Mouse (Mus musculus): ENCODE measurements at regions not wholly inside any gene's neighbourhood (a gene's known extent, or its start where the extent isn't known, plus 50 kb on each side); places are given as distances from the start of the nearest gene placed in this dataset.

DNA sequence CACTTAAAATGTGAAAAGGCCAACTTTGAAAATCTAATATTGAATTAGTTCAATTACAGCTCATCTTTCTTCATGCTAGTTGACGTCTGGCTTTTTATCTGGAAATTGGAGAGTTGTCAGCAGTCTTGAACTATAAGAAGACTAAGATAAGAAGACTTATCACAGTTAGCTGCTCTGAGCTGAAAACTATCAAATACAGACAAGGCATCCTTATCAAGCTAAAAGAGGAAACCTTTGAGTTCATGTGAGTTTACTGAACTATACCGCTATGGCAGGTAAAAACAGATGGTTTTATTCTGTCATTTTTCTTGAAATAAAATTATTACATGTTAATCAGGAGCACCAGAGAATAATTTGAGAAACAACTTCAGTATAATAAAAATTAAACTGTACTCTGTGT lies 735.2 kb upstream of the Marcks start:
- no peak overlapping the region for H3K4me3 ChIP-seq (replicated peaks in 1 of 3; ENCODE audit: low read depth in 2 of 3, low read length in 2 of 3, poor library complexity in 1 of 3)
- H3K9ac ChIP-seq (ENCODE audit: insufficient read depth, low read depth) = no peak overlapping the region
- in situ Hi-C loops (cut with MboI; ENCODE audit: low pct_ligation_motif_present, low pct_unique_long_range_greater_than_20kb, low sequenced_read_pairs) = no loop called here
- no peak overlapping the region for H3K4me2 ChIP-seq (ENCODE audit: insufficient read depth, low read depth, poor library complexity, severe bottlenecking)
- no peaks in the 10 kb centered on the region for H3K36me3 ChIP-seq (replicated peaks in 1 of 2; ENCODE audit: control insufficient read depth in 1 of 2, insufficient read depth in 1 of 2, low read length in 1 of 2)
- no peak for DNase-seq (ENCODE audit: extremely low read depth)
- TF ChIP-seq POLR2AphosphoS2 (IDR thresholded peaks at IDR 0.05; ENCODE audit: low read depth, low read length) (no peak), ZNF384 (IDR thresholded peaks at IDR 0.05; ENCODE audit: low read depth, low read length) (no peak), USF1 (IDR thresholded peaks at IDR 0.05; ENCODE audit: low read depth, low read length) (no peak), NRF1 (IDR thresholded peaks at IDR 0.05; ENCODE audit: low read depth, low read length) (no peak), BHLHE40 (IDR thresholded peaks at IDR 0.05; ENCODE audit: low read depth, low read length) (no peak), POLR2A (IDR thresholded peaks at IDR 0.05; ENCODE audit: low read depth, low read length) (no peak), TBP (conservative IDR thresholded peaks at IDR 0.05; ENCODE audit: low read depth, low read length) (no peak), ZMIZ1 (IDR thresholded peaks at IDR 0.05; ENCODE audit: low read depth, low read length) (no peak), RCOR1 (conservative IDR thresholded peaks at IDR 0.05; ENCODE audit: low read depth, low read length) (no peak), IRF4 (IDR thresholded peaks at IDR 0.05; ENCODE audit: low read depth, low read length) (no peak), SIN3A (IDR thresholded peaks at IDR 0.05; ENCODE audit: low read length) (no peak), GABPA (IDR thresholded peaks at IDR 0.05; ENCODE audit: insufficient replicate concordance, low read depth, low read length) (no peak), MYC (IDR thresholded peaks at IDR 0.05; ENCODE audit: low read depth, low read length) (no peak), ELF1 (IDR thresholded peaks at IDR 0.05; ENCODE audit: low read depth, low read length) (no peak), MAZ (IDR thresholded peaks at IDR 0.05; ENCODE audit: low read depth, low read length) (no peak), TCF12 (IDR thresholded peaks at IDR 0.05; ENCODE audit: low read depth, low read length) (no peak), PAX5 (IDR thresholded peaks at IDR 0.05; ENCODE audit: low read length) (no peak)
- dilution Hi-C loops (cut with MboI; ENCODE audit: extremely low pct_ligation_motif_present, extremely low pct_unique_long_range_greater_than_20kb, low sequenced_read_pairs) = no loop called here
- no peaks in the 10 kb centered on the region for H3K79me2 ChIP-seq (replicated peaks; ENCODE audit: control insufficient read depth, extremely low read depth, insufficient read depth, poor library complexity, severe bottlenecking)
- no peaks in the 10 kb centered on the region for H3K9me3 ChIP-seq (replicated peaks; ENCODE audit: low read length)
- H3K27me3 ChIP-seq (replicated peaks) = no peaks in the 10 kb centered on the region
- no peaks in the 10 kb centered on the region for H3K4me1 ChIP-seq (ENCODE audit: control insufficient read depth in 1 of 2, insufficient read depth in 2 of 2)
- no peak overlapping the region for H3K27ac ChIP-seq (ENCODE audit: insufficient read depth, low read depth)

DNA sequence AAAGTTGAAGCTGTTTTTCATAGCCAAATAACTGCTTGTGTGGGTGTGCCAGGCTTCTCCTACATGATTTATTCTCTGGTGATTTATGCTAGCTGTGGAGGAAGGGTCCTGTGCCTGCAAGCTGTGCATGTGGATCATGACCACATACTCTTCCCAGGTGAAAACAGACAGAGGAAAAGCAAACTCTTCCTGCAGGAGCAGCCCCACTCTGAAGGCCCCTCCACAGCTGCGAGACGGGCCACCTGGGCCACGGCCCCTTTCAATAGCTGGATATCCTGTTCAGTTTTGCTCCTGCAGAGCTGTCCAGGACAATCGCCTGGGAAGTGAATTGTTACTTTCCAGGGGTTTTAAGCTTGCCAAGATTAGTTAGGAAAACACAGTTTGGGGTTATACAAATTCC lies 722.3 kb upstream of the Marcks start:
- Histone ChIP-seq H3K27ac (ENCODE audit: insufficient read depth, low read depth) (no peak overlapping the region), H3K36me3 (replicated peaks in 1 of 2; ENCODE audit: control insufficient read depth in 1 of 2, insufficient read depth in 1 of 2, low read length in 1 of 2) (no peaks in the 10 kb centered on the region), H3K4me2 (ENCODE audit: insufficient read depth, low read depth, poor library complexity, severe bottlenecking) (no peak overlapping the region), H3K27me3 (replicated peaks) (no peaks in the 10 kb centered on the region), H3K9ac (ENCODE audit: insufficient read depth, low read depth) (no peak overlapping the region), H3K4me1 (ENCODE audit: control insufficient read depth in 1 of 2, insufficient read depth in 2 of 2) (no peaks in the 10 kb centered on the region), H3K79me2 (replicated peaks; ENCODE audit: control insufficient read depth, extremely low read depth, insufficient read depth, poor library complexity, severe bottlenecking) (no peaks in the 10 kb centered on the region), H3K9me3 (replicated peaks; ENCODE audit: low read length) (no peaks in the 10 kb centered on the region), H3K4me3 (replicated peaks in 1 of 3; ENCODE audit: low read depth in 2 of 3, low read length in 2 of 3, poor library complexity in 1 of 3) (no peak overlapping the region)
- dilution Hi-C loops (cut with MboI; ENCODE audit: extremely low pct_ligation_motif_present, extremely low pct_unique_long_range_greater_than_20kb, low sequenced_read_pairs) = no loop called here
- TF ChIP-seq MXI1 (IDR thresholded peaks at IDR 0.05; ENCODE audit: low read depth, low read length) (no peak), PAX5 (IDR thresholded peaks at IDR 0.05; ENCODE audit: low read length) (no peak), TBP (conservative IDR thresholded peaks at IDR 0.05; ENCODE audit: low read depth, low read length) (no peak), ETS1 (conservative IDR thresholded peaks at IDR 0.05; ENCODE audit: low read depth, low read length) (no peak), RAD21 (IDR thresholded peaks at IDR 0.05; ENCODE audit: low read depth, low read length) (no peak), CHD1 (IDR thresholded peaks at IDR 0.05; ENCODE audit: low read depth, low read length) (no peak), ELF1 (IDR thresholded peaks at IDR 0.05; ENCODE audit: low read depth, low read length) (no peak), ZKSCAN1 (IDR thresholded peaks at IDR 0.05; ENCODE audit: borderline replicate concordance, low read depth, low read length) (no peak), ZC3H11A (IDR thresholded peaks at IDR 0.05; ENCODE audit: low read depth, low read length) (no peak), KAT2A (IDR thresholded peaks at IDR 0.05; ENCODE audit: insufficient replicate concordance, low read length) (no peak), JUND (conservative IDR thresholded peaks at IDR 0.05; ENCODE audit: low read depth, low read length) (no peak), MAFK (IDR thresholded peaks at IDR 0.05; ENCODE audit: insufficient replicate concordance, low read length) (no peak), TCF12 (IDR thresholded peaks at IDR 0.05; ENCODE audit: low read depth, low read length) (no peak), HCFC1 (IDR thresholded peaks at IDR 0.05; ENCODE audit: low read depth, low read length) (no peak)
- no peak for DNase-seq (ENCODE audit: extremely low read depth)
- in situ Hi-C loops (cut with MboI; ENCODE audit: low pct_ligation_motif_present, low pct_unique_long_range_greater_than_20kb, low sequenced_read_pairs) = no loop called here

Data from CH12.LX (cell line).